Mouse (Mus musculus) adrenal gland, adult 2 months (tissue): ENCODE measurements around the gene Ccdc6. TPM values are rescaled to one million over a fixed set of nuclear protein-coding genes. Genes with fewer than 3 reads are reported as not detected.

ENCODE experiments used
- DNase-seq: peaks from one replicate; pipeline ENCODE4 v3.0.0; 2021
- polyA plus RNA-seq: library from polyadenylated mRNA; depleted of rRNA; stranded (reverse); fragments of >200 nt; gene quantifications from 2 replicates; pipeline ENCODE4 v1.2.3, GENCODE M21; 2012
- total RNA-seq, 2 experiments: library from RNA; stranded (reverse); gene quantifications; 2 replicates each; pipeline ENCODE4 v1.2.3; 2021

Ccdc6 gene
- total and polyA plus RNA-seq, 3 experiments = 22.0 to 94.0 (median 42.0) TPM

- peak; percentile 83 for DNase-seq
These were observed 1.9 kb upstream of the Ccdc6 start for GRCm38 (mm10) chr10:70095031-70095470.

- peak; percentile 25 for DNase-seq
These were observed 1.2 kb upstream of the Ccdc6 start for GRCm38 (mm10) chr10:70095506-70096270.

- peak; percentile 63 for DNase-seq
These were observed 475 bp downstream of the Ccdc6 start for GRCm38 (mm10) chr10:70097291-70097901.

- peak; percentile 75 for DNase-seq
These were observed 1.1 kb downstream of the Ccdc6 start for GRCm38 (mm10) chr10:70097911-70098569.

GRCm38 (mm10) chr10:70098626-70099025 is 1.7 kb downstream of the Ccdc6 start:
- DNase-seq = no peak

- DNase-seq = peak; percentile 53
These were observed 2.1 kb downstream of the Ccdc6 start for GRCm38 (mm10) chr10:70099052-70099451.

- DNase-seq = no peak
These were observed 5.2 kb downstream of the Ccdc6 start for GRCm38 (mm10) chr10:70102086-70102485.

- DNase-seq = no peak
These were observed 11.1 kb downstream of the Ccdc6 start for GRCm38 (mm10) chr10:70108016-70108415.

- DNase-seq = no peak
These were observed 13.1 kb downstream of the Ccdc6 start for GRCm38 (mm10) chr10:70109974-70110373.

GRCm38 (mm10) chr10:70110815-70111214 is 13.9 kb downstream of the Ccdc6 start:
- DNase-seq = no peak

GRCm38 (mm10) chr10:70111643-70112042 is 14.7 kb downstream of the Ccdc6 start:
- no peak for DNase-seq

GRCm38 (mm10) chr10:70114048-70114635 is 17.2 kb downstream of the Ccdc6 start:
- no peak for DNase-seq

GRCm38 (mm10) chr10:70116454-70116853 is 19.5 kb downstream of the Ccdc6 start:
- no peak for DNase-seq

- no peak for DNase-seq
These were observed 22.5 kb downstream of the Ccdc6 start for GRCm38 (mm10) chr10:70119451-70119850.

- peak; percentile 38 for DNase-seq
These were observed 23.0 kb downstream of the Ccdc6 start for GRCm38 (mm10) chr10:70119851-70120370.

- DNase-seq = peak; percentile 87
These were observed 23.9 kb downstream of the Ccdc6 start for GRCm38 (mm10) chr10:70120671-70121405.

GRCm38 (mm10) chr10:70121406-70121695 is 24.4 kb downstream of the Ccdc6 start:
- DNase-seq = no peak

GRCm38 (mm10) chr10:70123454-70123853 is 26.5 kb downstream of the Ccdc6 start:
- DNase-seq = peak; percentile 55

GRCm38 (mm10) chr10:70125491-70125890 is 28.6 kb downstream of the Ccdc6 start:
- DNase-seq = no peak

GRCm38 (mm10) chr10:70127273-70127672 is 30.4 kb downstream of the Ccdc6 start:
- no peak for DNase-seq

- no peak for DNase-seq
These were observed 31.5 kb downstream of the Ccdc6 start for GRCm38 (mm10) chr10:70128408-70128807.

GRCm38 (mm10) chr10:70132087-70132560 is 35.2 kb downstream of the Ccdc6 start:
- DNase-seq = no peak
